Mouse (Mus musculus) urinary bladder, postnatal 36 days (tissue): ENCODE measurements at regions not wholly inside any gene's neighbourhood (a gene's known extent, or its start where the extent isn't known, plus 50 kb on each side); places are given as distances from the start of the nearest gene placed in this dataset.

Source experiments
- DNase-seq, 2 experiments: peaks; one replicate each; pipeline ENCODE4 v3.0.0; 2022; ENCODE audit warnings: low spot score in 2 of 2, mixed read lengths in 1 of 2

DNA sequence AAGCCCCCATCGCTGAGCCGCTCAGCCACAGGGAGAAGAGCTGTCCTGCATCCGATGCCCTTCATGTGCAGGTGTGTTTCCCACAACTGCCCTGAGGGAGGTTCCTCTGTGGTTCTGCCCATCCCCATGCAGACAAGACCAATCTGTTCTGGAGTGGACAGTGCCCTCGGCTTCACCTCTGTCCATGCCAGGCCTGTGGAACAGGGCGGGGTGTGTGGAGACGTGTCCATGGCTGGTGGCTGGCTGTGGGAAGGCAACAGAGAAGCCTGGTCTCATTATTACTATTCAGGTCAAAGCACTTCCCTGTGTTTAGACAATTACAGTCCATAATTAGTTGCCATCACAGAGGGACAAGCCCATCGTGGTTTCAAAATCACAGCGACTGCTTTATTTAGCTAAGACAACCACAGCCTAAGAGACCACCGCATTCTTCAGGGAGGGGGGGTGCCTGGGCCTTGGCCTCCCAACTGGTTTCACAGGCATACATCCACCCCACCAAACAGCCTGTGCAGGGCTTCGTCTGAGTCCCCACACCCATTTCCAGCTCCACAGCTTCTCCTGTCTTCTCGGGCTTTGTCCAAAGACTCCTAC lies 97.7 kb downstream of the Rplp1 start:
- no peak for DNase-seq

DNA sequence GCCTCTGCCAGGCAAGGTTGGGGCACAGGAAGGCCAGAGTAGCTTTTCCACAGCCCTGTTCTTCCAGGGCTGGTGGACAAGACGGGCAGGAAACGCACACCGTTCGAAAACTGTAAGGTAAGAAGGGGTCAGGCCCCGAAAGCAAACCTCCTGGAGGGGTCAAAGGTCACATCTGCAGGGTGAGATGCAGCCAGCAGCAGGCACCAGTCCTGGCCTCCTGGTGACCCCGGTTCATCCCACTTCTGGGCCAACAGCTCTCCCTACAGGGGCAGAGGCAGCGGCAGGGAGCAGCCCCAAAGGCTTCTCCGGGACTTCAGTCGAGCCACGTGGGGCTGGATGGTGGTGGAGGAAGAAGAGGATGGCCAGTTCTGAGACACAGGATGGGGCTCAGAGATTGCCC lies 98.3 kb downstream of the Rplp1 start:
- no peak for DNase-seq

DNA sequence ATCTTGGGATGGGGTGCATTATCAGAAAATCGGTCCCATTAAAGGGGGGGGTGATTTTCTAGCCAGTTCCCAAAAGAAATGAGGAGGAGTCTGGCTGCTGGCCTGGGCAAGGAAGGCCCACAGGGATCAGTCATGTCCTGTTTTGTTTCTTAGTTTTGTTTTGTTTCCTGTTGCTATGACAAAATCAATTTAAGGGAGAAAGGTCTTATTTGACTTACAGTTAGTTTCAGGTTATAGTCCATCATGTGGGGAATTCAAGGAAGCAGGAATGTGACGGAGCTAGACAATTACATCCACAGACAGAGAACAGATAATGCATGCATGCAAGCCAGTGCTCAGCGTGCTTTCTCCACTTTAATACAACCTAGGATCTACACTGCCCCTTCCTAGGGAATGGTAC lies 101.1 kb downstream of the Rplp1 start:
- DNase-seq: no peak

DNA sequence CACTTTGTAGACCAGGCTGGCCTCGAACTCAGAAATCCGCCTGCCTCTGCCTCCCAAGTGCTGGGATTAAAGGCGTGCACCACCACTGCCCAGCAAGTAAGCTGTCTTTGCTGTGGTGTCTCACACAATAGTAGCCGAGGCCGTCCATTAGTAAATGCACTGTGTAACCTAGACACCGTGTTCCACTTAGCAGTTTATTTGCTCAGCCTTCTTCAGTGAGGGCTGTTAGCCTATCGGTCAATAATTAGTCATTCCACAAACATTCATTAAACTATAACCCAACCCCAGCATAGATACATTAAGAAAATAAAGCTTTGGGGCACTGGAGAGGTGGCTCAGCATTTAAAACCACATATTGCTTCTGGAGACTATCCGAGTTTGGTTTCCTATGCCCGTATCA lies 102.0 kb downstream of the Rplp1 start:
- no peak for DNase-seq

DNA sequence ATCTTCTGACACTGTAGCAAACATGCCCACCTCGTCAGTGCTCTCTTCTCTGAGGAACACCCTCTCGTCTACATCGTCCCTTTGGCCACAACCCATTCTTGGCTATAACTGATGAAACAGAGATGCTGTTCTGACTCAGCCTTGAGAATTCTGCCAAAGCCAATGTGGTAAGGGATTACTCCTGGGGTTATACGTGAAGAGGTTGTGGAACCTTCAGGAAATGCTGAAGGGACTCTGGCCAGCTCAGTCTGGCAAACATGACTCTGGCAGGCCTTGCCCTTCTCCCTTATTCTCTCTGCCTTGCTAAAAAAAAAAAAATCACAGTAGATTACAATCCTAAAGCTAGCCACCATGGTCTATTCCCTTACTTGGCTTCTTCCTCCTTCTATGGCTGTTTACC lies 103.9 kb downstream of the Rplp1 start:
- DNase-seq: peak in 1 of 2 experiments; percentile 21

DNA sequence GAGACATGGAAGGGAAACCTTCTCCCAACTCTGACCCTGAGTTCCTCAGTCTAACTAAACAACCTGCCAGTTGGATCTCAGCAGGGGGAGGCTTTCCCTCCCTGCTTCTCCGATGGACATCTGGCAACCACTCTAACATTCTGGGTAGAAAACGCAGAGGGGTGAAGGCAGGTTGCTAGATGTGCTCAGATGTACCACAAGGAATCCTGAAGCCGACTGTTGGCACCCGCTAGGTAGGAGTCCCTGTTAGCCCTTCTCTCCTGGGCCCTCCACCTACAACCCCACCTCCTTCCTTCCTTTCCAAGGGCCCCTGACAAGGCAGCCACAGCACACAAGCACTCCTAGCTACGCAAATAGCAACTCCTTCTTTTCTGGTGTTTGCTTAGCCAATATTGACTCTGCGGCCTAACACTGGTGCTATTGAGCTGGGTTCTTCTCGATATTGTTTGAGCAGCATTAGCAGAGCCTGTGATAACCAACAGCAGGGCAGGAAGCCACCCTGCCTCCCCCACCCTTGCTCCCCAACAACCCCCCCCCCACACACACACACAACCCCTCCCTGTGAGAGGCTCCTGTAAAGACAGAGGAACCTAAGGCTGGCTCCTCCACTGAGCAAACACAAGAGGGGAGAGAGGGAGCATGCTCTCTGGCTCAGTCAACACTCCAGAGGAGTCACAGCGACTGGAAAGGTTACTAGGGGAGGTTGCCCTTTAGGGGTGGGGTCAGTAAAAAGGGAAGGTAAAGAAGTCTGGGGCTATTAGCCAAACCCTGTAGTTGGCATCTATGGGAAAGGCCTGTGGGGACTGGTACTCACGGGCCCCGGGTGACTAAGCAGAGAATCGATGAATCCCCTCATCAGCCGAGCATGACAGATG lies 105.8 kb downstream of the Rplp1 start:
- DNase-seq: peak; percentile 35 to 45

DNA sequence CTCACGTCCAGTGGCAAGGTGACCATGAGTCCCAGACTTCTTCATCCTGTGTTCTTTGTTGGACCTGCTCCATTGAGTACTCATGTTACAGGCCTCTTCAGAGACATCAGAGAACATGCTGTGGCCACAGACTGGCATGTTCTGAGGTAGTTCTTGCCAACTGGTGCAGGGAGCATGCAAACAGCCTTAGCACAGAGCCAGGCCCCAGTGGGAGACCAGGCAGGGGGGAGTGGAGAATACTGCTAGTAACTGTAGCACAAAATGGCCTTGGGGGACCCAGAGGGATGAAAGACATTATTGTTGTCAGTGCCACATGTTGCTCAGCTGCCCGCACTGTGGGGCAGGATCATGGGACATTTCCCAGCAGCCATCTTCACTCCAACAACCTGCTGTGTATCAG lies 108.4 kb downstream of the Rplp1 start:
- peak in 1 of 2 experiments; percentile 42 for DNase-seq

DNA sequence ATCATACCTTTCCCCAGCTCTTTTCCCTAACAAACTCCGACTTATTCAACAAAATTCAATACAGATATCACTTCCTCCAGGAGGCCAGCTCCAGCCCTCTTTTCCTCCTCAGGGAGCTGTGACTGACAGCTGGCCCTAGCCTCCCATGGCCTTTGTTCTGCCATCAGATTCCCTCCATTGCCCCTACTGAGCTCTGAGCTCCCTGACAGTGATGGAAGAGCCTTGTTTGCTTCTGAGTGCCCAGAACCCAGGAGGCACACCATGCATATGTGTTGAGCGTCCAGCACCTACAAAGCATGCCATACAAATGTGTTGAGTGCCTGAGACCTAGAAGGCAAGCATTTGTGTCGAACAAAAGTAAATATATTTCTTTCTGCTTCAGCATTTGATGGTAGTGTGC lies 110.8 kb downstream of the Rplp1 start:
- DNase-seq: no peak

DNA sequence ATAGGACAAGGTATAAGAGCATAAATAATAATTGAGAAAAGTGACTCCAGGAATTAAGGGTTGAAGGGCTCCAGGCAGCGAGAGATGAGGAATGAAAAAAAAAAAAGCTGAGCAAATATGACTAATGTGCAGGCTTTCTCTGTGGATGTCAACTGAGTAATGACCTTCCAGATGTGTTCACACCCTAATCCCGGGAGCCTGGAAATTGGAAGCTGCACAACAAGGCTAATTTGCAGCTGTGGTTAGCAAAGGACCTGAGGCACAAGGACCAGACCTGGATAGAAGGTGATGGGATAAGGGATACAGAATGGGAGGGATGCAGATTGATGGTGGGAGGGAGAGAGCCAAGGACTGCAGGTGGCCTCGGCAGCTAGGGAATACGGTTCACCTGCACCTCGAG lies 111.6 kb downstream of the Rplp1 start:
- DNase-seq: no peak

DNA sequence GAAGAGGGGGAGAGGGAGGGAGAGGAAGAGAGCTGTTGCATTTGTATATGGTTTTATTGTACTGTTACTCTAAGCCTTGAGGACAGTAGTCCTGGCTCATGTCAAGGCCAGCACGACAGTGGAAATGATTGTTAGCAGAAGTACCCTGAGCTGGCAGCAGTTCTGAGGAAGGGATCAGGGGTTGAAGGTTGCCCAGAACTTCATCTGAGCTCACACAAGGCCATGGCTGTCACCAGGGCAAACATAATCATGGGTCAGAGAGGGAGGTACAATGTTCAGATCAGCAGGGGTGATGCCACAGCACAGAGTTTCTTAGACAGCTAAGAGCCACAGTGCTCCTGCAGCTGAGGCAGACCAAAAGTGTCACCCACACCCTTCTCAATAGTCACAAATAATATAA lies 114.8 kb downstream of the Rplp1 start:
- no peak for DNase-seq

DNA sequence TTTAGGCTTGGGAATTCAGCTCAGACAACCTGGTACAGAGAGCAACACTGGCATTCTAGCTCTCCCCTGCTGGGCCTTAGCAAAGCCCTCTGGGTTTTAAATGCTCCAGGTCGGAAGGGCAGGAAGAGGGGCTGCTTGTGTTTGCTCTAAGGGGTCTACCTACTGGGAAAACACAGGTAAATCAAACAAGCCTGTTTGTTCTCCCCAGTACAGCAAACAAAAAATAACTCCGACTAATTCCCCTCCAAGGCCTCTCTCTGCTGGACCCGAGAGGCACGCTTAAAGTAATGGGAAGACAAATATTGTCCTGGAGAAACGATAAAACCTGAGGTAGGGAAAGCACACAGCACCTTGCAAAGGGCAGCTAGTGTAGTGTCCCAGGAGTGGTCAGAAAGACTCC lies 118.4 kb downstream of the Rplp1 start:
- DNase-seq: no peak

DNA sequence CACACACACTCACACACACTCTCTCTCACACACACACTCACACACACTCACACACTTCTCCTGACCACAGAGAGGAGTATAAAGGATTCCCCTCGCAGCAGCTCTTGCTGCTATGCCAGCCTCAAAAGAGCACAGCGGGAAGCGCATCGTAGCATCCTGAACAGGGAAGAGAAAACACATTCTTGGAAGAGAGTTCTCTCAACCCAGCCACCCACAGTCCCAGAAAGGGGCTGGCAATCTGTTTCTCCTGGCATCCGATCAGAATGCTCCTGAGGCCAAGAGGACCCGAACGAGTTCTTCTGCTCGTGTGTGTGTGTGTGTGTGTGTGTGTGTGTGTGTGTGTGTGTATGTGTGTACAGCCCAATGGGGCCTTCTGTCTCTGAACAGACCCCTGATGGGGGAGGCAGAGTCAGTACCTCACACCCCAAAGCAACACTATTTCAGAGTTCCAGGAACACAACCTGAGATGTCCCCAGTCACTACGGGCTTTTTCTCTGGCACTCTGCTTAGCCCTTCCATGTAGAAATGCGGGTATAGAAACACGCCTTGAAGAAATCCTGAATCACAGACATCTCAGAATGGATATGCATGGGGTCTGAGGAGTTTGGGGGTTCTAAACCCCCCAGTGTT lies 122.8 kb downstream of the Rplp1 start:
- no peak for DNase-seq

DNA sequence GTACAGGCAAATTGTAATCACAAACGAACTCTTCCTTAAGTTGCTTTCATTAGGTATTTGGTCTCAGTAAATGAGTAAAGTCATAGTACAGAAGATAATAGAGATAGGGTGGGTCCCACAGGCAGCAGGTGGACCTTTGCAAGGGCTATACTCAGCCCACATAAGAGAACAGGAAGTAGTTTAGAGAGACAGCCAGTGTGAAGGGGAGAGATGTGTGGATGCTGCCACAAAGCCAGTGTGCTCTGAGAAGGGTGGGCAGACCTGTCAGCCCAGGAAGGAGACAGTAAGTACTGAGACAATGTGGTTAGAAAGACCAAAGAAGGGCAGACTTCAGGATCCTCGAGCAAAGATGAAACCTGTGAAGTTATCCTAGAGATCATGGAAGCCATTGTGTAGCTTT lies 123.5 kb downstream of the Rplp1 start:
- DNase-seq: no peak

DNA sequence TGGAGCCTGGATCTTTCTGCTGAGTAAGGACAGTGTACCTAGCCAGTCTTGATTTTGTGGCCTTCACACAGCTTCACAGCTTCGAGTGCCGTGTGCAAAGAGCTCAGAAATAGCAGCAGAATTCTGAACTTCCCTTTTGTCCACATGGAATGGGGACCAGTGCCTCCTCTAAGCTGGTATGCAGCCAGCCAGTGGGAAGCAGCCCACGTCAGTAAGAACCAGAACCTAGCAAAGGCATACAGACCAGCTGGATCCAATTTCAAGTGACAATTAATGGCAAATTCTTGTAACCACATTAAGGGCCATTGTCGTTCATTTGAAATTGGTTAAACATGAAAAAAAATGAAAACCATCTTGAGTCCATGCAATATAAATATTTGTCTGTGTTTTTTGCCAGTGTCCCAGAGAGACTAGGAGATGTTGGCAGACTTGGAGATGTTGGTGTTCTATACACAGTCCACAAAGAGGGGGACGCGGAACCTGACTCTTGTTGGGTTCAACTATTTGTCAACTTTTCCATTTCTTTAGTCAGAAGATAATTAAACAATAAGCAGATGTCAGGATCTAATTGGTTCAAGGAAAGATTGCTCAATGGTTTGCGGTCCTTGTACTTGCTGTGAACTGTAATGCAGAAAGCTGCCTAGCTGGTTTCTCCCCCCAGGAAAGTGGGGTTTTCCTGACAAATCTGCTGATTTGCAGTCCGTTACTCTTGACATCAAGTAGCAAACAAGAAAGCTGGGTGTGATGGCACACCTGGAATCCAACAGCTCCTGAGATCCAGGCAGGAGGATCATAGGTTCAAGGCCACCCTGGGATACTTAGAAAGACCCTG lies 125.1 kb downstream of the Rplp1 start:
- no peak for DNase-seq

DNA sequence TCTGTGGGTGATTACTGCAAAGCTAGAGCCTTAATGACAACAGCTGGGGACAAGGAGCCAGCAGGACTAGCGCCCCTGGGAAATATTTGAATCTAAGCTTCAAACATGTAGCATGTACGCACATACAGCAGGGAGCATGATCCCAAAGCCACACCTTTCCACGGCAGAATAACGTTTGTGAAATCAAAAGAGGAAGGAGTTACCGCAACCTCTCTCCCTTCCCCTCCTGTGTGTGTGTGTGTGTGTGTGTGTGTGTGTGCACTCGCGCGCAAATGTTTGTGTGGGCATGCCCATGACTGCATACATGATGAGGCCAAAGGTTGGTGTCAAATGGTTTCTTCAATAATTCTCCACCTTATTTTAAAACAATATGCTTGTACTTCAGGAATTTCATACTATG lies 132.9 kb downstream of the Rplp1 start:
- no peak for DNase-seq

DNA sequence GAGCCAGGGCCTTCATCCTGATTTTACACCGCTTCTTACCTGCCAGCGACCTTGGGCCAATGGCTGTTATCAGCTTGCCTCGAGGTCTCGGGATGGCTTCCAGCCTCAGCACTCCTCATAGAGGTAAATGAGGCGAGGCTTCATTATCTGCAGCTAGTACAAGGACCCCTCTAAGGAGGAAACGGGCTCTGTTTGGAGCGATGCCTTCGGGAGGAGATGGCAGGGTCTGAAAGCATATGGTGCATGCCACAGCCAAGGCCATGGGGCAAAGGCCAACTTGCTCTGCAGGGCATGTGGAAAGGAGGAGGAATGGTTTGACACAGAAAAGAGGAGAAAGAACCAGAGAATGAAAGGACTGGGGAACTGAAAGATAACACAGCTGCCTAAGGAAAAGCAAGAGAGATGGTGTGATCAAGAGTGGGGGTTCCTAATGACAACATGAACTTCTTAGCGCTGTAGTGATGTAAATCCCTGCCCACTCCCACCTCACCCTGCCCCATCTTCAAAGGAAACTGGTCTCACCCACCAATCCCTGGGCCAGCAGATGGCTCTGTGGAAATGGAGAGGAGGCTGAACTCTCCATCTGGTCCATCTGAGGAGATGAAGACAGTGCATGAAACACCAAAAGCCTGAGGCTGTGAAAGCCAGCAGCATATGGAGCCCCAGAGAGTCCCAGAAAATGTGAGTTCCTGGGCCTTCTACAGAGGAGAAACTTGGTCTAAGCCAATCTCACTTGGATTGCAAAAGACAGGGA lies 134.0 kb downstream of the Rplp1 start:
- DNase-seq: no peak

DNA sequence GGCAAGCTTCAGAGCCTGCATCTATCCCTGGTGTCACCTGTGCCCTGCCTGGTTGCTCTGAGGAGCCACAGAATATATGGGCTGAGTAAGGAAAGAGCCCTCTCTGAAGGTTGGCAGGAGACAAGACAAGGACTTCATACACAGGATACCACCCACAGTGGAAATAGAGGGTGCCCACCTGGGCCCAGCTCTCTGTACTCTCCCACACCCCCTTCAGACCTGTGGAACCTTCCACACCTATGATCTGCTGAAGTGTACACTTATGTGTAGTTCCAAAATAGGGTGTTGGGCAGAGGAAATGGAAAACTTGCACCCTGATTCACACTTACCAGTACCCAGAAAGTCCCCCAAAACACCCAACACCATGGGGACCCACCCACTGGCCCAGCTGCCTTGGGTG lies 135.2 kb downstream of the Rplp1 start:
- DNase-seq: no peak

DNA sequence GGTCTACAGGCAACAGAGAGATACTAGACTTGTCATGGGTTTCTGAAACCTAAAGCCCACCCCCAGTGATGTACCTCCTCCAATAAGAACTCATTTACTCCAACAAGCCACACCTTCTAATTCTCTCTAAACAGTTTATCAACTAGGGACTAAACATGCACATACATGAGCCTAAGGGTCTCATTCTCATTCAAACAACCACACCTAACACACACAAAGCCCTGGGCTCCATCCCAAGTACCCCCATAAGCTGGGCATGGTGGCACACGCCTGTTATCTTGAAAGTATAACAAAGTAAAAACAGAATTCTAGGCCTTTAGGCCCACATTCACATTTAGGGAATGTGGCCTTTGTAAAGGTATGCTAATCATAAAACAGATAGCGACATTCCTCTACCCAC lies 137.9 kb downstream of the Rplp1 start:
- no peak for DNase-seq

DNA sequence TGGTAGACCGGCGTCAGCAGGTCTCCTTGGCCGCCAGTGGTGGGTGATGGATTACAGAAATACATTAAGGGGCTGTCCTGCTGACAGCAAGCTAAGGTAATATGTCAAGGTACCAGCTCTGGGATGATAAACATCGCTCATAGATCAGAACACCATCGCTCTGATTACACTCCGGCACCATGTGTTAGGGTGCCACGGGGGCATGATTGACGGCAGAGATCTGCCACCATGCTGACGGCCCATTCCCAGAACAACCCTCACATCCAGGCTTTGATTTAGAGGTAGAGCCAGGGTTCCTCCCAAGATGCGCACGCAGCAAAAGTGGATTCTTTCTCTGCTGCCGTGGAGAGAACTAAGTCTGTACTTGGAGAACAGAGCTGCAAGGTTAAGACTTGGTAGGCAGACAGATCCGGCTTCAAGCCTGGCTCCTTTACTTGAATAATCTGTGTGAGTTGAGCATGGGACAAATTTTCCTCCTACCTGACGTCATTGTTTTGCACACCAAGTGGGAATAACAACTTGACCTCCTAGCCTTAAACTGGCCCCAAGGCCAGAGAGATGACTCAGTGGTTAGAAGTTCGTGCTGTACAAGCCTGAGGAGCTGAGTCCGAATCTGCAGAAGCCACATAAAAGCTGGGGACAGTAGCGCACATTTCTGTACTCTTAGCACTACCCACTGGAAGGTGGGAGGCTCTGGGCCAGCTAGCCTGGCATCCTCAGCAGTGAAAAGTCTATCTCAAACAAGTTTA lies 144.0 kb downstream of the Rplp1 start:
- no peak for DNase-seq

DNA sequence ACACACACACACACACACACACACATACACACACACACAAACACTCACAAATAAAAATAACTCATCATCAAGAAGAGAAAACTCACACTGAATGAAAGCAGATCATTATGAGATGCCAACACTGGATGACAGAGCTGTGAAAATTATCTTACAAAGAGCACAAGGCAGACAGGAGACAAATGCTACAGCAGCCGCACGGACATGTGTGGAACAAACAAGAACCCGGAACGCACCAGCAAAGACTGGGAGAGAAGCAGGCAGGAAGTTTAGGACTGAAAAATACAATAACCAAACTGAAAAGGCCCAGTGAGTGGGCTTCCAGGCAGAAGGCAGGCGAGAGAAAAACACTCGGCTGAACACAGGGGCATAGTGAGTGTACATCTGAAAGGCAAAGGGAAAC lies 148.2 kb downstream of the Rplp1 start:
- no peak for DNase-seq

DNA sequence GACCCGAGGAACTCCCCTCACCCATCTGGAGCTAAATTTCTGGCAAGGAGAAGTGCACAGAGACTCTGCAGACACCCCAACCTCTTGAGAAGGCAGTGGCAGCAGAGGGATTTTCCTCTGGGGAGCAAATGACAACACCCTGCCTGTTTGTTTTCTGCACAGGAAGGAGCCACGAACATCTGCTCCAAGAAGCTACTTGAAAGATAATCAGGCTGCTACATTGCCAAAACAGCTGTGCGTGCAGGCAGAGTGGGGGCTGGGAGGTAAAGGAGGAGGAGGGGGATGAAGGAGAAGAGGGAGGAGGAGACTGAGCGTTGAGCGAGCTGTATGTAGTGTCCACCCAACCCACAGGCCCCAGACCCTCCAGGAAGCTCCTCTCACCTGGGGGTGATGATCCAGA lies 149.0 kb downstream of the Rplp1 start:
- no peak for DNase-seq
